ENCODE assay signal across 8 mouse cellular contexts in genomic region chr10:70598516-70599125, GRCm38 (mm10). TPM values are rescaled to one million over a fixed set of nuclear protein-coding genes. Genes with fewer than 3 reads are reported as not detected.
DNase-seq lines count a peak whose midpoint lies in the region; ATAC-seq lines count a peak whose summit lies in the region.

No protein-coding gene starts in this region.

- peak overlapping the region; percentile 87 for H3K9ac ChIP-seq in hindbrain, embryonic 15.5 days
- H3K9ac ChIP-seq in midbrain, embryonic 14.5 days (replicated peaks; ENCODE audit: low read length): peak overlapping the region; percentile 97

- H3K9me3 ChIP-seq in forebrain, embryonic 10.5 days: no peaks in the 10 kb centered on the region; the same call in 1 of the 2 replicates
- no peaks in the 10 kb centered on the region for H3K9me3 ChIP-seq in hindbrain, embryonic 15.5 days
- H3K9me3 ChIP-seq in midbrain, embryonic 14.5 days (ENCODE audit: control insufficient read depth, low read length): no peaks in the 10 kb centered on the region

- peak overlapping the region; percentile 65 for H3K4me3 ChIP-seq in forebrain, embryonic 10.5 days
- peak overlapping the region; percentile 77 for H3K4me3 ChIP-seq in hindbrain, embryonic 15.5 days
- H3K4me3 ChIP-seq in midbrain, embryonic 14.5 days (replicated peaks; ENCODE audit: low read depth, low read length): peak overlapping the region; percentile 74

- peaks cover 50% of the 10 kb centered on the region for H3K27me3 ChIP-seq in forebrain, embryonic 10.5 days (ENCODE audit: poor library complexity, severe bottlenecking)
- H3K27me3 ChIP-seq in hindbrain, embryonic 15.5 days: no peaks in the 10 kb centered on the region
- no peaks in the 10 kb centered on the region for H3K27me3 ChIP-seq in midbrain, embryonic 14.5 days (ENCODE audit: control insufficient read depth, insufficient read depth, low read length)

- H3K27ac ChIP-seq in forebrain, embryonic 10.5 days: peak overlapping the region; percentile 85
- peak overlapping the region; percentile 97 for H3K27ac ChIP-seq in hindbrain, embryonic 15.5 days (replicated peaks)
- H3K27ac ChIP-seq in midbrain, embryonic 14.5 days (replicated peaks; ENCODE audit: low read depth, low read length): peak overlapping the region; percentile 97

- ATAC-seq in cerebellum, adult (ENCODE audit: insufficient number of reproducible peaks, low FRiP score, low TSS enrichment): peak; percentile 62
- peak; percentile 63 for ATAC-seq in hindbrain, embryonic 15.5 days (ENCODE audit: low FRiP score, low read depth)
- ATAC-seq in midbrain, embryonic 14.5 days (ENCODE audit: low FRiP score, low TSS enrichment): peak; percentile 60

- under 1% methylated on average over 48 of the region's 48 CpGs for WGBS in forebrain, embryonic 10.5 days
- WGBS in hindbrain, embryonic 15.5 days: under 1% methylated on average over 48 of the region's 48 CpGs
- WGBS in midbrain, embryonic 14.5 days: under 1% methylated on average over 47 of the region's 48 CpGs

- no peaks in the 10 kb centered on the region for H3K36me3 ChIP-seq in forebrain, embryonic 10.5 days (replicated peaks)
- H3K36me3 ChIP-seq in hindbrain, embryonic 15.5 days: no peaks in the 10 kb centered on the region
- H3K36me3 ChIP-seq in midbrain, embryonic 14.5 days (ENCODE audit: control insufficient read depth, insufficient read depth, low read length): no peaks in the 10 kb centered on the region

- H3K4me2 ChIP-seq in hindbrain, embryonic 15.5 days: peak overlapping the region; percentile 85
- H3K4me2 ChIP-seq in midbrain, embryonic 14.5 days (ENCODE audit: low read length): peak overlapping the region; percentile 87

- peaks cover 28% of the 10 kb centered on the region for H3K4me1 ChIP-seq in forebrain, embryonic 10.5 days
- H3K4me1 ChIP-seq in hindbrain, embryonic 15.5 days (replicated peaks): peaks cover 28% of the 10 kb centered on the region
- H3K4me1 ChIP-seq in midbrain, embryonic 14.5 days (ENCODE audit: control insufficient read depth, insufficient read depth, low read length): peaks cover 12% of the 10 kb centered on the region; the same call in 1 of the 2 replicates

- DNase-seq in cerebellum, adult 9-11 months: no peak
- peak; percentile 73 for DNase-seq in ZHBTc4 (ENCODE audit: low read depth, low spot score)
- DNase-seq in forebrain, embryonic 10.5 days (ENCODE audit: extremely low spot score, low spot score): peak; percentile 54
- DNase-seq in left cerebral cortex, adult 9 months (ENCODE audit: low spot score in 2 of 2): peak; percentile 20 to 47
- DNase-seq in midbrain, embryonic 14.5 days: peak; percentile 77
- DNase-seq in telencephalon, adult 2 months (ENCODE audit: low read depth, low spot score): peak; percentile 18

RNA-seq across cellular contexts. Expression of gene Phyhipl, which starts 57.1 kb away (rescaled TPM):
- polyA plus RNA-seq in forebrain, embryonic 10.5 days (2016; fragmentation: Nextera tagmentation; extraction: Ambion mirVana): 17.8 and 19.4 TPM in 2 replicates
- 293 and 310 TPM in 2 replicates for polyA plus RNA-seq in hindbrain, embryonic 15.5 days (2015; fragmentation: Nextera tagmentation; extraction: Ambion mirVana)
- 225 and 246 TPM in 2 replicates for polyA plus RNA-seq in midbrain, embryonic 14.5 days (2014; fragmentation: Nextera tagmentation; extraction: Ambion mirVana)

Comparison
In these comparisons a context has a peak if more than half of its experiments do, and no peak if none do; other contexts are left out.
1. RNA of gene Phyhipl, which starts 57.1 kb away (polyA plus RNA-seq): 293 to 310 TPM in hindbrain, embryonic 15.5 days and 225 to 246 TPM in midbrain, embryonic 14.5 days; 17.8 to 19.4 TPM in forebrain, embryonic 10.5 days; every median in the first group is over 10 times any median in the second.
2. Peak in every context shown above with its lines, with median percentiles within 50 percentile points of each other: ATAC-seq, H3K27ac ChIP-seq and H3K4me3 ChIP-seq.